Mouse (Mus musculus) CD4-positive helper T cell, adult 2 months (primary cell): ENCODE data around the gene Pax6.

ENCODE experiments used
- DNase-seq: peaks from one replicate; pipeline ENCODE4 v3.0.0-alpha.2; 2012; ENCODE audit warnings: low read depth, missing footprints, low spot score

Pax6 gene

GRCm38 (mm10) chr2:105671116-105671797, 2.6 kb downstream of the Pax6 start:
- DNase-seq, result no peak

GRCm38 (mm10) chr2:105671798-105672595, 3.3 kb downstream of the Pax6 start:
- no peak for DNase-seq

GRCm38 (mm10) chr2:105672596-105672960, 3.9 kb downstream of the Pax6 start:
- DNase-seq, result no peak

- no peak for DNase-seq
Measured at GRCm38 (mm10) chr2:105673054-105673453, 4.4 kb downstream of the Pax6 start.

- DNase-seq, result no peak
Measured at GRCm38 (mm10) chr2:105673631-105674060, 4.9 kb downstream of the Pax6 start.

- DNase-seq, result no peak
Measured at GRCm38 (mm10) chr2:105674061-105674874, 5.6 kb downstream of the Pax6 start.

GRCm38 (mm10) chr2:105674875-105675729, 6.4 kb downstream of the Pax6 start:
- DNase-seq, result peak; percentile 35

GRCm38 (mm10) chr2:105675730-105676079, 7.0 kb downstream of the Pax6 start:
- DNase-seq, result no peak

GRCm38 (mm10) chr2:105676080-105676908, 7.6 kb downstream of the Pax6 start:
- DNase-seq, result no peak

- no peak for DNase-seq
Measured at GRCm38 (mm10) chr2:105676909-105677433, 8.3 kb downstream of the Pax6 start.

- DNase-seq, result no peak
Measured at GRCm38 (mm10) chr2:105677434-105678105, 8.9 kb downstream of the Pax6 start.

- DNase-seq, result no peak
Measured at GRCm38 (mm10) chr2:105678306-105678705, 9.6 kb downstream of the Pax6 start.

- DNase-seq, result no peak
Measured at GRCm38 (mm10) chr2:105678880-105679321, 10.2 kb downstream of the Pax6 start.

- DNase-seq, result no peak
Measured at GRCm38 (mm10) chr2:105679331-105679730, 10.6 kb downstream of the Pax6 start.

- no peak for DNase-seq
Measured at GRCm38 (mm10) chr2:105680146-105680998, 11.7 kb downstream of the Pax6 start.

GRCm38 (mm10) chr2:105680999-105681710, 12.5 kb downstream of the Pax6 start:
- no peak for DNase-seq

GRCm38 (mm10) chr2:105682011-105682501, 13.4 kb downstream of the Pax6 start:
- no peak for DNase-seq
